Mouse (Mus musculus): ENCODE results near the gene Gins2. TPM values are rescaled to one million over a fixed set of nuclear protein-coding genes. Genes with fewer than 3 reads are reported as not detected.

Gins2 gene
- polyA plus RNA-seq, 1 experiment: 11.2 TPM

GRCm38 (mm10) chr8:120623608-120624007 is 34.5 kb upstream of the Gins2 start:
- Histone ChIP-seq H3K36me3 (ENCODE audit: control insufficient read depth, insufficient read depth) (no peaks in the 10 kb centered on the region), H3K27me3 (ENCODE audit: control insufficient read depth, insufficient read depth, insufficient read length) (no peaks in the 10 kb centered on the region), H3K4me3 (no peak overlapping the region), H3ac (ENCODE audit: control insufficient read depth, insufficient read length) (no peak overlapping the region), H3K4me2 (ENCODE audit: low read depth) (no peak overlapping the region), H3K79me2 (ENCODE audit: control insufficient read depth, insufficient read depth) (no peaks in the 10 kb centered on the region)
- TF ChIP-seq E2F4 (IDR thresholded peaks at IDR 0.05; ENCODE audit: insufficient read depth): no peak
- no peak for TF ChIP-seq POLR2AphosphoS2 (IDR thresholded peaks at IDR 0.05; ENCODE audit: insufficient read length, low read depth)
- no peak for TF ChIP-seq SRF (IDR thresholded peaks at IDR 0.05; ENCODE audit: control insufficient read depth, insufficient read length, low read depth)
- no peak for TF ChIP-seq MYOG (IDR thresholded peaks at IDR 0.05; ENCODE audit: control insufficient read depth in 1 of 3, insufficient read depth in 1 of 3, insufficient read length in 2 of 3, low read depth in 2 of 3)
- no peak for TF ChIP-seq POLR2A (IDR thresholded peaks at IDR 0.05; ENCODE audit: insufficient read length, low read depth)

GRCm38 (mm10) chr8:120622161-120622560 is 33.1 kb upstream of the Gins2 start:
- TF ChIP-seq SRF (IDR thresholded peaks at IDR 0.05; ENCODE audit: control insufficient read depth, insufficient read length, low read depth) (no peak), POLR2A (IDR thresholded peaks at IDR 0.05; ENCODE audit: insufficient read length, low read depth) (no peak), CEBPB (IDR thresholded peaks at IDR 0.05; ENCODE audit: insufficient read depth, poor library complexity, severe bottlenecking) (no peak), USF1 (IDR thresholded peaks at IDR 0.05; ENCODE audit: low read depth) (no peak)
- H3K4me2 ChIP-seq (ENCODE audit: low read depth): no peak overlapping the region
- no peaks in the 10 kb centered on the region for H3K27me3 ChIP-seq (ENCODE audit: control insufficient read depth, insufficient read depth, insufficient read length)
- no peak overlapping the region for H3K4me3 ChIP-seq
- H3ac ChIP-seq (ENCODE audit: control insufficient read depth, insufficient read length): no peak overlapping the region
- H3K79me2 ChIP-seq (ENCODE audit: control insufficient read depth, insufficient read depth): no peaks in the 10 kb centered on the region
- no peaks in the 10 kb centered on the region for H3K36me3 ChIP-seq (ENCODE audit: control insufficient read depth, insufficient read depth)

GRCm38 (mm10) chr8:120620441-120620840 is 31.3 kb upstream of the Gins2 start:
- Histone ChIP-seq H3K4me3 (no peak overlapping the region), H3ac (ENCODE audit: control insufficient read depth, insufficient read length) (no peak overlapping the region), H3K36me3 (ENCODE audit: control insufficient read depth, insufficient read depth) (no peaks in the 10 kb centered on the region), H3K4me2 (ENCODE audit: low read depth) (no peak overlapping the region), H3K79me2 (ENCODE audit: control insufficient read depth, insufficient read depth) (no peaks in the 10 kb centered on the region), H3K27me3 (ENCODE audit: control insufficient read depth, insufficient read depth, insufficient read length) (no peaks in the 10 kb centered on the region)
- TF ChIP-seq POLR2AphosphoS2 (IDR thresholded peaks at IDR 0.05; ENCODE audit: insufficient read length, low read depth) (no peak), MYOG (IDR thresholded peaks at IDR 0.05; ENCODE audit: control insufficient read depth in 1 of 3, insufficient read depth in 1 of 3, insufficient read length in 2 of 3, low read depth in 2 of 3) (no peak), TCF3 (IDR thresholded peaks at IDR 0.05; ENCODE audit: insufficient read length, low read depth) (no peak), REST (IDR thresholded peaks at IDR 0.05; ENCODE audit: insufficient read depth, insufficient read length) (no peak), CEBPB (IDR thresholded peaks at IDR 0.05; ENCODE audit: insufficient read depth, poor library complexity, severe bottlenecking) (no peak), TCF12 (IDR thresholded peaks at IDR 0.05; ENCODE audit: insufficient read depth, poor library complexity, severe bottlenecking) (no peak), MAX (IDR thresholded peaks at IDR 0.05; ENCODE audit: low read depth) (no peak), MYOD1 (IDR thresholded peaks at IDR 0.05; ENCODE audit: control insufficient read depth in 1 of 3, insufficient read length in 2 of 3, low read depth in 2 of 3) (no peak), SRF (IDR thresholded peaks at IDR 0.05; ENCODE audit: control insufficient read depth, insufficient read length, low read depth) (no peak), E2F4 (IDR thresholded peaks at IDR 0.05; ENCODE audit: insufficient read depth) (no peak), POLR2A (IDR thresholded peaks at IDR 0.05; ENCODE audit: insufficient read length, low read depth) (no peak), USF1 (IDR thresholded peaks at IDR 0.05; ENCODE audit: low read depth) (no peak)

GRCm38 (mm10) chr8:120619235-120620180 is 30.4 kb upstream of the Gins2 start:
- no peak overlapping the region for H3K4me3 ChIP-seq
- H3K79me2 ChIP-seq (ENCODE audit: control insufficient read depth, insufficient read depth): no peaks in the 10 kb centered on the region
- no peak for TF ChIP-seq POLR2AphosphoS2 (IDR thresholded peaks at IDR 0.05; ENCODE audit: insufficient read length, low read depth)
- no peak for TF ChIP-seq MYOD1 (IDR thresholded peaks at IDR 0.05; ENCODE audit: control insufficient read depth in 1 of 3, insufficient read length in 2 of 3, low read depth in 2 of 3)
- no peak for TF ChIP-seq USF1 (IDR thresholded peaks at IDR 0.05; ENCODE audit: low read depth)
- no peak for TF ChIP-seq MYOG (IDR thresholded peaks at IDR 0.05; ENCODE audit: control insufficient read depth in 1 of 3, insufficient read depth in 1 of 3, insufficient read length in 2 of 3, low read depth in 2 of 3)
- TF ChIP-seq TCF12 (IDR thresholded peaks at IDR 0.05; ENCODE audit: insufficient read depth, poor library complexity, severe bottlenecking): no peak
- TF ChIP-seq POLR2A (IDR thresholded peaks at IDR 0.05; ENCODE audit: insufficient read length, low read depth): no peak
- TF ChIP-seq REST (IDR thresholded peaks at IDR 0.05; ENCODE audit: insufficient read depth, insufficient read length): no peak
- TF ChIP-seq MAX (IDR thresholded peaks at IDR 0.05; ENCODE audit: low read depth): no peak
- TF ChIP-seq TCF3 (IDR thresholded peaks at IDR 0.05; ENCODE audit: insufficient read length, low read depth): no peak
- TF ChIP-seq CEBPB (IDR thresholded peaks at IDR 0.05; ENCODE audit: insufficient read depth, poor library complexity, severe bottlenecking): no peak
- TF ChIP-seq SRF (IDR thresholded peaks at IDR 0.05; ENCODE audit: control insufficient read depth, insufficient read length, low read depth): no peak
- no peak for TF ChIP-seq E2F4 (IDR thresholded peaks at IDR 0.05; ENCODE audit: insufficient read depth)
- H3K27me3 ChIP-seq (ENCODE audit: control insufficient read depth, insufficient read depth, insufficient read length): no peaks in the 10 kb centered on the region
- no peaks in the 10 kb centered on the region for H3K36me3 ChIP-seq (ENCODE audit: control insufficient read depth, insufficient read depth)
- no peak overlapping the region for H3K4me2 ChIP-seq (ENCODE audit: low read depth)
- H3ac ChIP-seq (ENCODE audit: control insufficient read depth, insufficient read length): no peak overlapping the region

GRCm38 (mm10) chr8:120618110-120618509 is 29.0 kb upstream of the Gins2 start:
- no peaks in the 10 kb centered on the region for H3K27me3 ChIP-seq (ENCODE audit: control insufficient read depth, insufficient read depth, insufficient read length)
- H3K36me3 ChIP-seq (ENCODE audit: control insufficient read depth, insufficient read depth): no peaks in the 10 kb centered on the region
- no peak for TF ChIP-seq USF1 (IDR thresholded peaks at IDR 0.05; ENCODE audit: low read depth)
- no peak overlapping the region for H3K4me3 ChIP-seq
- no peaks in the 10 kb centered on the region for H3K79me2 ChIP-seq (ENCODE audit: control insufficient read depth, insufficient read depth)
- no peak overlapping the region for H3ac ChIP-seq (ENCODE audit: control insufficient read depth, insufficient read length)
- no peak overlapping the region for H3K4me2 ChIP-seq (ENCODE audit: low read depth)
